Mouse (Mus musculus): ENCODE measurements around the gene Plcb3.

Gene Plcb3

DNA sequence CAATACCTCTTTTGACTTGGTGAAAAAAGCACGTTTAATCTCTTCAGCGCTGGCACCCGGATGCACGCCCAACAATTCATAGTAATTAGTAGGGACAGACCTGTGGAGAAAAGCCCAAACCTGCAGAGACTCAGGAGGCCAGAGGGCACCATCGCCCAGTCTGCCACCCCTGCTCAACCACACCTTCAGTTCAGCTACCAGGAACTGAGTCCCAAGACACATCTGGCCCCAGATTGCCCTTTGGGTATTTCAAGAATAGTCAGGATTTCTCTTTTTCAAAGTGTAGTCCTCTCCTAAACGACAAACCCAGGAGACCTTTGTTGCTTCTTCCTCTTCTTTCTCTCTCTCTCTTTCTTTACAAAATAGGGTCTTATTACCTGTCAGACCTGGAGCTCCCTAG is 14.4 kb upstream of the Plcb3 start:
- DNase-seq = no peak

DNA sequence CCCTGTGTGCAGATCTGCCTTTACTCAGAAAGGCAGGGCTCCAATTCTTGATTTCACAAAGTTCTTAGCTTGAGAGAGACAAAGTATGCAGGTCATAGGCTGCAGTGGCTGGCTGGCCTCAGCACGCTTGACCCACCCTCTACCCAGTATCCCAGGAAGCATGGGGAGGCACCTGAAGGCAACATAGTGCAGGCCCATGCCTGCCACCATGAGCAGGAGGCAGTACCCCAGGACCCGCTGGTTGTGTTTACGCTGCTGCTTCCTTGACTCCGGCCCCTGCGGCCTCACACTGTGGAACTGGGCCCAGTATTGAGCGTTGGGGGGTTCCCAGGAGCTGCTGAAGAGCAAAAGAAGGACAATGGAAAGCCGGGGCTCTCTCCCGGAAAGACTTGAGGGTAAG is 13.0 kb upstream of the Plcb3 start:
- DNase-seq = no peak

DNA sequence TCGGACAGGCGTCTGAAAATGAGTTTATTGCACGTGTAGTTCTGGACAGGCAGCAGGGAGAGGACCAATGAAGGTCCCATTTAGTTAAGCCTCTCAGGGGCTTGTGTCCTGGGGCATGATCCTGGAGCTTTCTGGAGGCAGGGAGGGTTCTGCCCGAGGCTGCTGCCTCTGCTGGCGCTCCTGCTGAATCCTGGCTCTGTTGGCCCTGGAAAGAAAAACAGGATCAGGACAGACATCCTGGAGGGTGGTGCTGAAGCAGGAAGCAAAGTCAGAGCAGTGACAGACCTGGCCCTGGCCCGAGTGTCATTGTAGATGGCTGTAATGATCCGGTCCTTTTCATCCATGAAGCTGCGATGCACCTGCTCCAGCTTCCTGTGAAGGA is 11.6 kb upstream of the Plcb3 start:
- DNase-seq = no peak

DNA sequence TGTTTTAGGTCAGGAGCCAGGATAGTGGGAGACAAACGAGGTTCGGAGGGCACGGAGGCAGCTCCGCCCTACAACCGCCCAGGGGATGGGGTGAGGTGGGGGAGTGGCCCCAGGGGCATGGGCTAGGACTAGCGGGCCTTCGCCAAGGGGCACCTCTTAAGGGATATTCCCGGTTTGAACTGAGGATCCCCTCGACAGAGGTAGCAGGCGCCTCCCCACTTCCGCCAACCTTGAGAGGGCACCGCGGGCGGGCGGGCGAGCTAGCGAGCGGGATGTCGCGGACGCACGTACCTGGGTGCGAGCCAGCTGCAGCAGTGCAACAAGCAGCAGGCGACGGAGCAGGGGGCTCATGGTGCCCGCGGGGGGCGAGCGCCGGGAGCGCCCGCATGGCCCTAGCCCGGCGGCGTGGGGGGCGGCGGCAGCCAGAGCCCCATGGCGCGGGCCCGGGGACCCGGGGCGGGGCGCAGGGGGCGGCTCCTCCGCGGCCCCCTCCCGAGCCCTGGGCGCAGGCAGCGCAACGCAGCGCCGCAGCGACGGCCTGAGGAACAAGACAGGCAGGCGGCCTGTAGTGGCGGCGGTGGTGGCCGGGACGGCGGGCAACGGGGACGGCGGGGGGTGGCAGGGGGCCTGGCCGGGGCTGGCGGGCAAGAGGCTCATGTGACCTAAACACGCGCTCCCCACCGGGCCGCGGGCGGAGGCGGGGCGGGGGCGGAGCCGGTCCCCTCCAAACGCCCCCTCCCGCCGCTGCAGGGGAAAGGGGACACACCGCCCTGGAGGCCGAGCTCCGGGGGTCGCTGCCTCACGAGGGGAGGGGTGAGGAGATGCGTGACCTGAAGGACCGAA is 11.0 kb upstream of the Plcb3 start, which contains the start of gene Vegfb:
Gene Vegfb, minus strand, starts transcription at position 591 of the 843 bp plus-strand sequence.
- peak in 1 of 2 experiments; percentile 65 for DNase-seq

DNA sequence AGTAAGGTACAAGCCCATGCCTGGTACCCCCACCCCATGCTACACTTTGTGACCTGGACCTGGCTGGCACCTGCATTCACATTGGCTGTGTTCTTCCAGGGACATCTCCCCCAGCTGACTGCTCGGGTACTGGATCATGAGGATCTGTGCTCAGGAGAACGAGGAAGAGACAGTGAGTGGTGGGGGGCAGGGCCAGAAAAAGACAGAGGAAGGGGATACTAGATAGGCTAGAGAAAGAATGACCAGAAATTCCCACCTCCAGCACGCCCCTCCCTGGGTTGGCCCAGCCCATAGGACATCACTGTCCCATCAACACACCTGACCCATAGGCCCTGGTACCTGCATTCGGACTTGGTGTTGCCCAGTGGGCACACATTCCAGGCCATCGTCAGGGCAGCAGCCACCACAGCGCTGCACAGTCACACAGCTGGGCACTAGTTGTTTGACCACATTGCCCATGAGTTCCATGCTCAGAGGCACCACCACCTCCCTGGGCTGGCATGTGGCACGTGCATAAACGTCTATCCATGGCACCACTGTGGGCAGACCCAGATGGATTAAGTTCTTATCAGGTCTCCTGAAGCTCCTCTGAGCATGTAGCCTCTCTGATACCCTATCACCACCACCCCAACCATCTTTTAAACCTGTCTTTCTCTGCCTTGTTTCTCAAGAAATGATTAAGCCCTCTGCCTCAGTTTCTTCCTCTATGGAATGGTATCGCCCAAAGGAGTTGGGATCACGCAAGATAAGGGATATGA is 9.9 kb upstream of the Plcb3 start:
- no peak for DNase-seq

DNA sequence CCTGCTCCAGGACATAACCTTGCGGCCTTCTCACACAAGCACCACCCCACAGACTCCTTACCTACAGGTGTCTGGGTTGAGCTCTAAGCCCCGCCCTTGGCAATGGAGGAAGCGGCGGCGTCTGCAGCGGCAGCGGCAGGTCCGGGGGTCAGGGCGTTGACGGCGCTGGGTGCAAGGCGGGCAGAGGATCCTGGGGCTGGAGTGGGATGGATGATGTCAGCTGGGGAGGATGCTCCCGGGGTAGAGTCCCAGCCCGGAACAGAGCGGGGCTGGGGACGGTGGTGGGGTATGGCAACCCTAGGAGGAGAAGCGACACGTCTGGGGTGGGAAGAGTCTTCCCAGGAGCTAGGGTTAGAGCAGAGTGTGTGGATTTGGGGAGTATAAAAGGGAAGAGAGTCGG is 9.0 kb upstream of the Plcb3 start:
- DNase-seq = no peak

DNA sequence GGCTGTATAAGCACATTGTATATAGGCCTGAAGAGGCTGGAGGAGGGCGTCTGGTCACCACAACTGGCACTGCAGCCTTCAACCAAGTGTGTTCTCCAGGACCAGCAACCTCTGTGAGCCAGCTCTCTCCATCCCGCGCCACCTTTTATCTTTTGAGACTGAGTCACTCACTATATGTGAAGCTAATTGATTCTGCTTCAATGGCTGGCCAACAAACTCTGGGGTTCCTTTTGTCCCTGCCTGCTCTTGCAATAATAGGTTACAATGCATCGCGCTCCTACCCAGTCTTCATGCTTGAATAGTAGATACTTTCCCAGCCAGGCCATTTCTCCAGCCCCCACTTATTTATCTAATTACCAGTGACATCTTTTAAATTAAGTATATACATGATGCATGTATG is 7.4 kb upstream of the Plcb3 start:
- no peak for DNase-seq

DNA sequence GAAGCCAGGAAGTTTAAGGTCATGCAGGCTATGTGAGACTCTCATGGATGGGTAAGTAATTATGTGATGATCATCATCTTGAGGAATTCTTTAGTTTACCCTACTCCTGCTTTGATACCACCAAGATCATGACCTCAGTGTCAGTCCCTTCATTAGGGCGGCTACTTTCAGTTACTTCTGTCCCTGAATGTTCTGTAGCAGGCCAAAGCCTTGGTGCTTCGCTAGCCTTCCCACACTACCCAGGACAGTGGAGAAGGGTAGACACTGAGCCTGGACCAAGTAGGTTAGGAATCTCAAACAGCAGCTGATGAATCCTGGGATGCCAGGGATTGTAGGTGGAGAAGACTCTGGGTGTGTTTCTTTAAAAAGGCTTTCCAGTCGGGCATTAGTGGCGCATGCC is 5.2 kb upstream of the Plcb3 start:
- DNase-seq = no peak

DNA sequence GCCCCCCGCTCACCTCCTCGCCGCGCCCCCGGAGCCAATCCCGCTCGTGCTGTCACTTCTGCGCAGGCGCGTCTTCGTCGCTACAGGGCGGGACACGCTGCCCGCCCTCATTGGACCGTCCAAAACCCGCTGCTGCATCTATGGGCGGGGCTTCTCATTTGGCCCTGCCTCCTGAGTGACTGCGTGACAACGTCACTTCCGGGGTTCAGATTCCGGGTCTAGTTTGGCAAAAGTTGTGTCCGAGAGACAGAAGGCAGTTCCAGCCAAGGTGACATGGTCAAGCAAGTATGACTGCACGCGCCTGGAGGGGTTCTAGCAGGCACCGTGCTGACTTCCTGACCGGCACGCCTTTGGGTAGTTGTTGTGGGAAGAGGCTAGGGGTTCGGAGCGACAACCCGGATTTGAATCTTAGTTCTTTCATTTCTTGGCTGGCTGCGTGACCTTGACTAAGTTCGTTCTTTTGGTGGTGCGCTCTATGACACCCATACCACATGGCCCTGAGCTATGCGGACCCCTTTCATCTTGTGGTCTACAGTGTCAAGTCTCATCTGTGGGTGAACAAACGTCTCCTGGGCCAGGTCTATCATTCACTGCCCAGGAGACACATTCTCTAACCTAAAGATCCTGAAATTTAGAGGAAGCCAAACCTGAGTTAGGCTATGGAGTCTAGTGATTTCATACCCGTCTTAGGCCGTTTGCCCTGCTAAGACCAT is 4.3 kb upstream of the Plcb3 start, which contains the start of gene Fkbp2:
Gene Fkbp2, minus strand, starts transcription at position 121 of the 713 bp plus-strand sequence.
- peak; percentile 99 for DNase-seq

DNA sequence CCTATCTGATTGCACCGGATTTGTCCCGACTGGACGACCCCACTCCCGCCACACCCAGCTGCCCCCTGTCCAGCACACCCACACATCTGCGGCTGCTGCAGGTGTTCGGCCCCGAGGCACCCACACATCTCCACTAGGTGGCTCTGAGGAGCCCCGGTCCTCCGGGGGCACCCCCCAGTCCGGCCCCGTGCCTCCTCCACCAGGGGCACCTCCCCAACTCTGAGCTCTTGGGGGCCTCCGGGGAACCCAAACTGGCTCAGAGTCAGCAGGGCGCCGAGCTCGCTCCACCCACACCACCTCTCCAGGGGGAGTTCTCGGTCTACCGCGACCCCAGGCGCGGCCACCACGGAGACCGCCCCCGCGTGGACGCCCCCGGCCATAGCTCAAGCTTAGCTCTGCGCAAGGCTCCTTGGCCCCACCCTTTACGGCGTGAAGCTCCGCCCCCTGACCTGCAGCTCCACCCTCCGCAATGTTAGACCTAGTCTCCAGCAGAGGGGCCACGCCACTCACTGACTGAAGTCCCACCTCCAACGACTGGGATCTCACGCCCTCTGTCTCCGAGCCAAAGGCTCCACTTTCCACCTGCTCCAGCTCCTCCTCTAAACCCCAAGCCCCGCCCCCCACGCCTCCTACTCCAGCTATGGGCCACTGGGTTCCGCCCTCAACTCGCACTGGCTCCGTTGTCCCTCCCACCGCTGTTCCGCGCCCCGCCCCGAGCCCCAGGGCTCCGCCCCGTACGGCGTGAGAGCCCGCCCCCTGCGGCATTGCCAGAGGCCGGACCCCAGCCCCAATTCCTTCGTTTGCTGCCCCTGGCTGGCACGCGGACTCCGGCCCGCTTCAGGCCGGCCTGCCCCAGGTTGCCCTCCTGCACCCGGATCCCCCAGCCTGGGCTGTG is 3.5 kb upstream of the Plcb3 start:
- peak; percentile 100 for DNase-seq

DNA sequence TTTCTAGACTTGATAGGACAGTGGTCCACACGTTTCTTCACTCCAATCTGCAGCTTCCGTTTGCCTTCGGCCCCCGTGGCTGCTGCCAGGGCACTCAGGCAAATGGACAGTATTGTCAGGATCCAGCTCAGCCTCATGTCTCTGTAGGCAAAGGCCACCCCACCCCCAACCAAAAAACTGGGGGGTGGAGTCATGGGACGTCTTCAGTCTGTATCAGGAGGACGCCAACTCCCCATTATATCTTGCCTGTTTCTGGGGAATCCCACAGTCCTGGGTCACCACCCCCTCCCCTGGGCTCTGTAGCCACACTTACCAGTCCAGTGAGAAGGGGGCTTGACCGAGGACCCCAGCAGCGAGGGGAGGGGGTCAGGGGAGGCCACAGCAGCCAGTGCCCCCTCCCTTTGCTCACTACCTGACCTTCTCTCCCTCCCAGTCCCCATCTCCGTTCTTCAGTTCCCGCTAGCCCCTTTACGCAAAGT is 2.8 kb upstream of the Plcb3 start:
- peak in 1 of 2 experiments; percentile 52 for DNase-seq

DNA sequence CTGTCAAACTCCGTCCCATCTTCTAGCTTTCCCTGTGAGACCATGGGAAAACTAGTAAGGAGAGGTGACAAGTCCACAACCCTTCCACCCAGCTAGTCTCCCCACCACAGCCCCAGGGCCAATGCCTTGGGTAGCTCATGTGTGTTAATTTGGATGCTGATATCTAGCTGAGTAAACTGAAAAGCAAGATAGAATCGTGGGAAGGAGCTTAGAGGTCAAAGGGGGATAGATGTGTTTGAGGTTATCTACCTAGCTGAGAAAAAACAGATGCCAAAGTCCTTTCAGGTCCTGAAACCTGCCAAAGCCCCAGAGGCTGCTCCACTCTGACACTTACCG is 2.3 kb upstream of the Plcb3 start:
- no peak for DNase-seq

DNA sequence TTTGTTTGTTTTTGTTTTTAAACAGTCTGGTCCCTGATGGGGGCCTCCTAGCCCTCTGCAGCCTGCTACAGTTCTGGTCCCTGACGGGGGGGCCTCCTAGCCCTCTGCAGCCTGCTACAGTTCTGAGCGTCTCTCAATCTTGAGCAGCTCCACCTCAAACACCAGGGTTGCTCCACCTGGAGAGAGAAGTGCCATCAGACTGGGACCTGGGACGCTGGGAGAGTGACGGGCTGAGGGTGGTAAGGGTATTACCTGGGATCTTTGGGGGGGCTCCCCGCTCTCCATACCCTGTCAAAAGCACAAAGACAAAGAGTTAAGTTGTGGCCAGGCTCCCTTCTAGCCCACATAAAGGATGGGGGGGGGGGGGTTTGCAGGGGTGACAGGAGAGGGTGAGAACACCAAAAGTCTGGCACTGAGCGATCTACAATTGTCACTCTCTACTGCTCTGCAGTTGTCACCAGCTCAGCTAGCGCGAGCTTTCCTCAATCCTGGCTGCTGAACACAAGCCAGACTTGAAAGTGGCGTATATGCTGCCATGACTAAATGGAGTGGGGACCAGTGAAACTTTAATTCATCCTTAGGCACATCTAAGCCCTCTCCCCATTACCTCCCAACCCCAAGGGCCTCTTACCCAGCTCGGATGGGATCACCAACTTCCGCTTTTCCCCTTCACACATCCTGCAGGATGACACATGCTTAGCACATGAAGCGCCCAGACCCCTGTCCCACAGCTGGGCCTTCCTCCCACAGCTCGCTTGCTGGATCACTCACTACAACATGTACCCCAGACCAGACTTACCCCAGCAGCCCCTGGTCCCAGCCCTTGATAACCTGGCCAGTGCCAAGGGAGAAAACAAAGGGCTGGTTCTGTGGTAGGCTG is 1.7 kb upstream of the Plcb3 start:
- DNase-seq = no peak

DNA sequence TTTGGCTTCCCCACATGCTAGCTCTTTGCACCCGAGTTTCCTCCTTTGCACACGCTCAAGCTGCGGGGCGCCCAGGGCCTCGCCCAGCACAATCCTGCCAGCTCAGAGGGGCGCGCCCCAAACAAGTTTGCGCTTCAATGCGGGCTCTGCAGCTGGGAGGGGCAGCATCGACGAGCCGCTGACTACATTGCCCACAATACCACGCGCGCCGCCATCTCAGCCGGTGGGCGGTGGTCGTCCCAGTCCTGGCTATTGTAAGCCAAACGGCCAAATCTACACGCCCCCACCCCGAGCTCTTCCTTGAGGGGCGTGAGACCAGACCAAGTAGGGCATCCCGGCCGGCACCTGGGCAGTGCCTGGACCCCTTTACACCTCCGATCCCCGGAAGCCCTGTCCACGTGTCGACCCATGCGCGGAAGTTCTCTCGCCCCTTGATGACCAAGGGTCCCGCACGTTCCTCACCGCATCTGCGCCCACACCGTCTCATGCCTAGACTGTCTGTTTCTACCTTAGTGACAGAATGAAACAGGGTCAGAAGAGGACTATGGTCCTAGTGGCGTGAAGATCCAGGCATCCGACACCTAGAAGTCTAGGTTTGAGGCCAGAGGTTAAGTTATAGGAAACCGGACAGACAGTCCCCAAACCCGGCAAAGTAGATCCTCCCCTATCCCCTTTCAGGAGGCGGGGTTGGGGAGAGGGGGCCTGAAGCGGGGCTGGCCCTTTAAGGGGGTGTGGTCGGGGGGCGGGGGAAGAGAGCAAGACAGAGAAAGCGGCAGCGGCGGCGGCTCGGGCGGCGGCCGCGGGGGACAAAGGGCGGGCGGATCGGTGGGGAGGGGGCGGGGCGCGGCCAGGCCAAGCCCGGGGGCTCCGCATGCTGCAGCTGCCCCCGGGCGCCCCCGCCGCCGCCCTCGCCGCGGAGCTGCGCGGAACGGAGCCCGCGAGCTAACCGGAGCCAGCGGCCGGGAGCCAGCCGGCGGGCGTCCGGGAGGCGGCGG is 1.8 kb downstream of the Plcb3 start, which contains the start of gene Ppp1r14b:
Gene Ppp1r14b, plus strand, starts transcription at position 758 of the 995 bp plus-strand sequence.
- peak in 1 of 2 experiments; percentile 69 for DNase-seq

DNA sequence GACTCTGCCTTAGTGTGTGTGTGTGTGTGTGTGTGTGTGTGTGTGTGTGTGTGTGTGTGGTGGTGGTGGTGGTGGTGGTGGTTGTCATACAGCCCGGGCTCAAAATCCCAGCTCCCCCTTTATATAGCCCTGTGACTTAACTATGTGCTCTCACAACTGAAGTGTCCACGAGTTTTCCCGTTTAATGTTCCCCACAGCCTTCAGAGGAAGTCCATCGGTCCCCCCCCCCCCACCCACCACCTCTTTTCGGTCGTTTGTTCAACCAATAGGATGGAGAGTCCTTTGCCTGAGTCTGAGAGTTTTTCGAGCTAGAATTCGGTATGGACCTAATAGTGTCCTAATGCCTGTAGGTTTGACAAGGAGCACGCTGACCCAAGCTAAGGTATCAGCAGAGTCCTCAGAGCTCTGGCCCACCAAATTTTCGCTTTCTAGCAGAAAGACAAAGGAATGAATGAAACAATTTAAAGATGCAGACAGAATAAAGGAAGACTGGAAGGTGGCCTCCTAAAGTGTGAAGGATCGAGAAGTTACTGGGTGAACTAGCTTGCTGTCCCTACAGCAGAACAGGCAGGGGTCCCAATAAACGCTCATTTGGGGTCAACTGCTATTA is 2.6 kb downstream of the Plcb3 start:
- no peak for DNase-seq

DNA sequence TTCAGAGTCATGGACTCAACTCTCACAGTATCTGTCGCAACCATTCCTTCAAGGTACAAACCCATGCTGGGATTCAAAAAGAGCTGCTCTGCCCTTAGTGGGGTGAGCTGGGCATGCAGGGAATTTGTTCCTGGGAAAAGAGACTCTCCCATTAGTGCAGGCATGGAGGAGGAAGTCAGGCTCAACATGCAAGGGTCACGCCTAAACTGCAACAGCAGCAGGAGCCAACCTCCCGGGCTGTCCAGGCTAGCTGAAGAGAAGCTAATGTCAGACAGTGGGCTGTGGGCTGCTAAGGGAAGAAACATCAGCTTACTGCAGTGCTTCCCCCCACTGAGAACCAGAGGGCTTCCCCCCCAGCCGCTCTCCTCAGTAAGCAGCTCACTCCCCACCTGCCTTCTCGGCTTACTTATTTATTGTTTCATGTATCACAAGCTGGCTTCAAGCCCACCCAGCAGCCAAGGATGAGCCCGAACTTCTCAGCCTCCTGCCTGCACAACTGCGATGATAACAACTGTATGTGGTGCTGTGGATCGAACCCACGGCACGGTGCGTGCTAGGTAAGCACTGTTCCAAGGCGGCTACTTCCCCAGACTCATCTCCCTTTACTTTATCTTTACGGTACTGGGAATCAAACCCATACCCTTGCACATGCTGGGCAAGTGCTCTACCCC is 3.9 kb downstream of the Plcb3 start:
- DNase-seq = no peak

DNA sequence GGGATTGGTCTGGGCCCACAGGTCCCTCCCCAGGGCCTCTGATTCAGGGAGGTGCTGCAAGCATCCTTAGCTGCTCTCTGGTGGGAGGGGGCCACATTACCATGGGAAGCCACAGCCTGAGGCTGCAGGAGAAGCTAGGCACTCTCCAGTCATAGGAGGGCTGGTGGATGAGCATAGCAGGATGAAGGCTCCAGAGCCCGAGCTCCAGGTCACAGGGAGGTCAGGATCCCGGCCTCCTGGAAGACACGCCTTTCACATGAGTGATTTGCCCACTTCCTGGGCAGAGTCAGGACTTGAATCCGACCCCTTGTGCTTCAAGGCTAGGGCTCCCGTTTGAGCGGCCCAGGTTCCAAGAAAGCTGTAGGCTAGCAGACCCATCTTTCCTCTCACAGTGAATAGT is 4.6 kb downstream of the Plcb3 start:
- DNase-seq = no peak

DNA sequence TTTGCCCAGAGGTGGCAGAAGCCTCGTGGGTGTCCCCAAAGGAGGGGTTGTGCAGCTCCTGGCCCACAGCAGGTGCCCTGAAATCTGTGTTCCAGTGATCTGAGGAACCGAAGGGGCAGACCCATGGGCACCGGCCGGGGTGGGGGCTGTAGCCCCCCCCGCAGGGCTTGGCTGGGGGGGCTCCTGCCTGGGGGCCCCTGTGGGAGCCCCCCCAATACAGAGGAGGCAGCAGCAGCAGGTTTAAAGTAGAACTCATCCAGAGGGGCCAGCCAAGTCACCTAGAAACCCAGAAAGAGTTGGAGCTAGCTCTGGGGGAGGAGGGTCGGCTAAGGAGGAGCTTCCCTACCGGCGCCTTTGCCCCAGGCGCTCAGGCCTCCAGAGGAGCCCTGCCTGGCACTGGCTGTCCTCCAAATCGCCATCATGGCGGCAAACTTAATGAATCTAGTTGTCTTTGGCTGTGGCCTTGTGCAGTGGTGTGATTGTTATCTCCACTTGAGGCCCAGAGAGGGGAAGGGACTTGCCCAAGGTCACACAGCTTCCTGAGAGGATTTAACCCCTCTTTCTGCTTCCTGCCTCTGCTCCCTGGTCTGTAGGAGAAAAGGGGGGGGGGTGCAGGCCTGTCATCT is 5.7 kb downstream of the Plcb3 start:
- no peak for DNase-seq

All from kidney, adult 8-10 months (tissue).